Mouse (Mus musculus) hindbrain, embryonic 15.5 days (tissue): ENCODE measurements around the gene Plac1. TPM values are rescaled to one million over a fixed set of nuclear protein-coding genes. Genes with fewer than 3 reads are reported as not detected.
"Not testable (repeated sequence)": the region's sequence is repeated elsewhere in the genome, so short reads cannot be mapped to it uniquely, and the experiment has no call there.

Experiments
- ATAC-seq: fragments of 200-750 bp; cut with Nextera tagmentation; 2 replicates; pipeline ENCODE4 v1.8.0; 2017; ENCODE audit warnings: low read depth, moderate number of reproducible peaks, moderate TSS enrichment; ENCODE audit not compliant: low FRiP score
- H3K27ac ChIP-seq: fragments of 300-500 bp; sonication (generic); replicated peaks from 2 replicates; pipeline ENCODE4 v1.5.1; 2015; ENCODE audit warnings: mild to moderate bottlenecking, inconsistent platforms
- H3K27me3 ChIP-seq: fragments of 300-500 bp; sonication (generic); 2 replicates; pipeline ENCODE4 v1.6.1; 2015; ENCODE audit warnings: control low read depth, inconsistent platforms
- H3K36me3 ChIP-seq: fragments of 300-500 bp; sonication (generic); 2 replicates; pipeline ENCODE4 v1.6.1; 2015; ENCODE audit warnings: control low read depth, inconsistent platforms
- H3K4me1 ChIP-seq: fragments of 300-500 bp; sonication (generic); replicated peaks from 2 replicates; pipeline ENCODE4 v1.6.1; 2015; ENCODE audit warnings: control low read depth, inconsistent platforms
- H3K4me2 ChIP-seq: fragments of 300-500 bp; sonication (generic); 2 replicates; pipeline ENCODE4 v1.6.1; 2015; ENCODE audit warnings: moderate library complexity, mild to moderate bottlenecking, inconsistent platforms
- H3K4me3 ChIP-seq: fragments of 300-500 bp; sonication (generic); 2 replicates; pipeline ENCODE4 v1.5.1; 2015; ENCODE audit warnings: mild to moderate bottlenecking, inconsistent platforms
- H3K9ac ChIP-seq: fragments of 300-500 bp; sonication (generic); 2 replicates; pipeline ENCODE4 v1.6.1; 2015; ENCODE audit warnings: inconsistent platforms
- H3K9me3 ChIP-seq: fragments of 300-500 bp; sonication (generic); 2 replicates; pipeline ENCODE4 v1.6.1; 2016; ENCODE audit warnings: control low read depth, inconsistent platforms
- whole genome bisulfite sequencing: fragments of 180-500 bp; shearing (Covaris S2); methylation state at CpG from one replicate; pipeline ENCODE4 v1.1.7; 2015; 5-methylcytosine and 5-hydroxymethylcytosine counted together
- microRNA counts: library from miRNA; unstranded; fragments of <30 nt; microRNA quantifications from one replicate; lab custom pipeline; 2016
- microRNA-seq: library from miRNA; unstranded; fragments of <30 nt; microRNA quantifications from one replicate; pipeline ENCODE4, GENCODE M21; 2016
- polyA plus RNA-seq: library from polyadenylated mRNA; unstranded; fragments of >200 nt; fragmentation: Nextera tagmentation; extraction: Ambion mirVana; gene quantifications from 2 replicates; pipeline ENCODE4 v1.2.1, GENCODE M21; 2015

Plac1 gene
- polyA plus RNA-seq, 1 experiment from 2014 or later: 0.53 TPM

- no peak overlapping the region for H3K4me2 ChIP-seq
- WGBS: 89% methylated on average over 4 of the region's 4 CpGs
- no peak overlapping the region for H3K9ac ChIP-seq
- H3K36me3 ChIP-seq: no peaks in the 10 kb centered on the region
- H3K4me3 ChIP-seq: no peak overlapping the region
- no peak overlapping the region for H3K27ac ChIP-seq
- H3K9me3 ChIP-seq: no peaks in the 10 kb centered on the region
- no peaks in the 10 kb centered on the region for H3K4me1 ChIP-seq
- ATAC-seq: no peak
- H3K27me3 ChIP-seq: no peaks in the 10 kb centered on the region
Measured at GRCm38 (mm10) chrX:53038194-53038593, 201.7 kb downstream of the Plac1 start.

GRCm38 (mm10) chrX:53029559-53029958, 210.4 kb downstream of the Plac1 start:
- WGBS: 86% methylated on average over 5 of the region's 5 CpGs
- no peak overlapping the region for H3K9ac ChIP-seq
- no peaks in the 10 kb centered on the region for H3K4me1 ChIP-seq
- no peak overlapping the region for H3K4me3 ChIP-seq
- no peaks in the 10 kb centered on the region for H3K9me3 ChIP-seq
- no peaks in the 10 kb centered on the region for H3K36me3 ChIP-seq
- H3K27ac ChIP-seq: no peak overlapping the region
- no peaks in the 10 kb centered on the region for H3K27me3 ChIP-seq
- H3K4me2 ChIP-seq: no peak overlapping the region
- no peak for ATAC-seq

DNA sequence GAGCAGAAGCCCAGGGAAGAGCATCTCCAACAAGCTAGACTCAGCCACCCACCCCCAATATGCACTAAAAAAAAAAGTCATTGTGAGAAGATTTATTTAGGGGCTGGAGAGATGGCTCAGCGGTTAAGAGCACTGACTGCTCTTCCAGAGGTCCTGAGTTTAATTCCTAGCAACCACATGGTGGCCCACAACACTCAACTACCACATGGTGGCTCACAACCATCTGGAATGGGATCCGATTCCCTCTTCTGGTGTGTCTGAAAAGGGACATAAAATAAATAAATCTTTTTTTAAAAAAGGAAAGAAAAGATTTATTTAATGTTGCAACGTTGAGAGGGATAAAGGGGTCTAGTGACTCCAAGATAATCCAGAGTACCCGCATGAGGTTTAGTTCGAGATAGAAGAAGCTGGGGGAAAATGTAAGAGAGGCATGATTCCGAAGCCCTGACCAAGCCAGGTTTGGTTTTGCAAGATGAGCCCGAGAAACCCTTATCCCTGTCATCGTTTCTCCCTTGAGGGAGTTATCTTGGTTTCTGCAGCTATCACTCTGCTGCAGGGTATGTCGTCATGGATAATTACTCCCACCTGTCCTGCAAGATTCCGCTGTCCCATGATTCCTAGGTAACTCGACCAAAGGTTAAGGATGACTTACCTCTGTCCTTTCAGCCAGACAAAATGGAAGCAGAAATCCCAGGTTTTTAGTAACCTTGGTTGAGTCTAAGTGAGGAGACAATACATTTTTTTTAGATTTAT, 214.3 kb downstream of the Plac1 start:
- Histone ChIP-seq H3K27me3 (no peaks in the 10 kb centered on the region), H3K4me1 (no peaks in the 10 kb centered on the region), H3K36me3 (no peaks in the 10 kb centered on the region), H3K4me2 (no peak overlapping the region), H3K9me3 (no peaks in the 10 kb centered on the region), H3K9ac (no peak overlapping the region), H3K4me3 (no peak overlapping the region), H3K27ac (no peak overlapping the region)
- ATAC-seq: no peak
- WGBS: 77% methylated on average over 11 of the region's 11 CpGs

DNA sequence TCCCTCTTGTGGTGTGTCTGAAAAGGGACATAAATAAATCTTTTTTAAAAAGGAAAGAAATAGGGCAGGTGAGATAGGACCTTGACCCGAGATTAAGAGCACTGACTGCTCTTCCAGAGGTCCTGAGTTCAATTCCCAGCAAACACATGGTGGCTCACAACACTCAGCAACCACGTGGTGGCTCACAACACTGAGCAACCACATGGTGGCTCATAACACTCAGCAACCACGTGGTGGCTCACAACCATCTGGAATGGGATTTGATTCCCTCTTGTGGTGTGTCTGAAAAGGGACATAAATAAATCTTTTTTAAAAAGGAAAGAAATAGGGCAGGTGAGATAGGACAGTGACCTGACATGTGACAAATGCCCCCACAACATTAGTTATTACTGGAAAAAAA, 215.6 kb downstream of the Plac1 start:
- not testable (repeated sequence) for H3K4me2 ChIP-seq, H3K4me3 ChIP-seq, H3K27ac ChIP-seq, H3K36me3 ChIP-seq, H3K9ac ChIP-seq, ATAC-seq, H3K27me3 ChIP-seq, H3K4me1 ChIP-seq, H3K9me3 ChIP-seq
- 27% methylated on average over 3 of the region's 3 CpGs for WGBS

- Histone ChIP-seq H3K9me3 (no peaks in the 10 kb centered on the region), H3K9ac (no peak overlapping the region), H3K4me1 (no peaks in the 10 kb centered on the region), H3K27me3 (no peaks in the 10 kb centered on the region), H3K4me3 (no peak overlapping the region), H3K27ac (no peak overlapping the region), H3K36me3 (no peaks in the 10 kb centered on the region; the same call in 1 of the 2 replicates), H3K4me2 (no peak overlapping the region)
- ATAC-seq: no peak
- 91% methylated on average over 2 of the region's 2 CpGs for WGBS
Measured at GRCm38 (mm10) chrX:53023021-53023420, 216.9 kb downstream of the Plac1 start.

MicroRNAs encoded within 50 kb of the gene (microRNA counts, 519-probe panel; counts per million panel counts)
- 3,542 counts per million, percentile 73 among the panel's probes with 10 or more counts for microRNA mmu-miR-322 (lab: Ali Mortazavi, UCI)
- not detected for microRNA mmu-miR-351 (lab: Ali Mortazavi, UCI)
- not detected for microRNA mmu-miR-450a-3p (lab: Ali Mortazavi, UCI)
- 2,783 counts per million, percentile 53 among the panel's probes with 10 or more counts for microRNA mmu-miR-450a-5p (lab: Ali Mortazavi, UCI)
- not detected for microRNA mmu-miR-450b-3p (lab: Ali Mortazavi, UCI)
- not detected for microRNA mmu-miR-450b-5p (lab: Ali Mortazavi, UCI)
- microRNA mmu-miR-503 (lab: Ali Mortazavi, UCI): not detected
- 2,154 counts per million, percentile 23 among the panel's probes with 10 or more counts for microRNA mmu-miR-542-3p (lab: Ali Mortazavi, UCI)
- 2,840 counts per million, percentile 55 among the panel's probes with 10 or more counts for microRNA mmu-miR-542-5p (lab: Ali Mortazavi, UCI)

Small RNAs within 50 kb of the gene (microRNA-seq; reads per million reads assigned to microRNA genes)
- gene Mir322 (6,967 reads per million, percentile 93 among the genes with 10 or more reads in this experiment), gene Mir351 (967 reads per million, percentile 77 among the genes with 10 or more reads in this experiment), gene Mir450-1 (4.4 reads per million, percentile 18 among the genes with 10 or more reads in this experiment), gene Mir450-2 (1.3 reads per million), gene Mir450b (27.2 reads per million, percentile 37 among the genes with 10 or more reads in this experiment), gene Mir503 (70.0 reads per million, percentile 46 among the genes with 10 or more reads in this experiment), gene Mir542 (161 reads per million, percentile 58 among the genes with 10 or more reads in this experiment)

Other genes starting within 250 kb of the Plac1 start
- 3.5 and 3.7 TPM in 2 replicates for gene Fam122b, start 29.7 kb upstream of the Plac1 start, polyA plus RNA-seq
- gene Fam122c, start 33.3 kb upstream of the Plac1 start, polyA plus RNA-seq: not detected in 2 replicates
- gene Mospd1, start 130.4 kb upstream of the Plac1 start, polyA plus RNA-seq: 42.8 and 43.6 TPM in 2 replicates
- not detected in 2 replicates for gene Etd, start 194.8 kb upstream of the Plac1 start, polyA plus RNA-seq